Mouse (Mus musculus) brown adipose tissue, adult 24 weeks (tissue): ENCODE results near the gene Fads6. TPM values are rescaled to one million over a fixed set of nuclear protein-coding genes. Genes with fewer than 3 reads are reported as not detected.

Experiments
- H3K27ac ChIP-seq: fragments of 200-500 bp; replicated peaks from 2 replicates; pipeline ENCODE4 v1.5.1; 2012; ENCODE audit warnings: low read depth, mild to moderate bottlenecking, low read length
- H3K4me1 ChIP-seq: fragments of 200-500 bp; 2 replicates; pipeline ENCODE4 v1.6.1; 2012; ENCODE audit warnings: low read length, mixed read lengths; ENCODE audit not compliant: control insufficient read depth, insufficient read depth, insufficient read length
- H3K4me3 ChIP-seq: fragments of 200-500 bp; 2 replicates; pipeline ENCODE4 v1.5.1; 2012; ENCODE audit warnings: low read depth, mild to moderate bottlenecking, low read length, moderate library complexity; ENCODE audit not compliant: insufficient read depth
- polyA plus RNA-seq: library from polyadenylated mRNA; stranded (reverse); fragments of >200 nt; gene quantifications from 2 replicates; pipeline ENCODE4 v1.2.4, GENCODE M21; 2012; ENCODE audit not compliant: missing spikeins, insufficient read depth, insufficient read length

Gene Fads6
- polyA plus RNA-seq, 1 experiment, result 0.40 TPM

DNA sequence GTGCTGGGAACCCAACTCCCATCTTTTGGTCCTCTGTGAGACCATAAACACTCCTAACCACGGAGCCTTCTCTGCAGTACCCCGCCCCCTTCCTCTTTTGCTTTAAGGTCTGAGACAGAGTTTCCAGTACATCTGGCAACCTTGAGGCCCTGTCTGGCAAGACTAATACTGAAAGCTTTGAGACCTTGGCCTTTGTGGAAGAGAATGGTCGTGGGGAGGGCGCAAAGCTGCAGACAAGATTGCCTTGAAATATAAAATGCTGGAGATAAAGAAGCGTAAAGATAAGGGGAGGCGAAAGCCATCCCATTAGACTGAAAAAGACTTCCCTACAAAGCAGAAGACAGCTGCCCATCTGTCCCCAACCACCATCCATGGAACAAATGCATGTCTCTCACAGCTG is 22.0 kb downstream of the Fads6 start:
- Histone ChIP-seq H3K4me3 (no peak overlapping the region), H3K4me1 (no peaks in the 10 kb centered on the region; the same call in 1 of the 2 replicates), H3K27ac (no peak overlapping the region)

DNA sequence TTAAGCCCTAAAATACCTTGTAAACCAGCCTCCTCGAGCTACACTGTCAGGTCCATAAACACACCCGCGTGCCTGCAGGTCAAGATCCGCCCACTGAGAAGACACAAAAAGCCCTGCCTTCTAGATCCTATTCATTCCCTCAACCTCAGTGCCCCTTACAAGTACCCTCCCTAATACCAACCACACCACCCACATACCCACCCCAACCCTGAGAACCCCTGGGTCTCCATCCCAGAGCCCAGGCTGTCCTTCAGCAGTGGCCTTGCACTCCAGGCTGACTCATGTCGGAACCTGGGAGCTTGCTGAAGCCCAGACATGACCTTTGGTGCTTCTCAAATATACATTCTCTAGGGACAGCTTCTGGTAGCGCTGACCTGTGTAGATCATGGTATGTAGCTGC is 22.7 kb downstream of the Fads6 start:
- H3K4me1 ChIP-seq, result no peaks in the 10 kb centered on the region; the same call in 1 of the 2 replicates
- H3K27ac ChIP-seq, result no peak overlapping the region
- H3K4me3 ChIP-seq, result no peak overlapping the region

GRCm38 (mm10) chr11:115274178-115274577 is 23.3 kb downstream of the Fads6 start:
- Histone ChIP-seq H3K4me1 (no peaks in the 10 kb centered on the region; the same call in 1 of the 2 replicates), H3K27ac (no peak overlapping the region), H3K4me3 (no peak overlapping the region)

- Histone ChIP-seq H3K4me3 (no peak overlapping the region), H3K4me1 (no peaks in the 10 kb centered on the region; the same call in 1 of the 2 replicates), H3K27ac (no peak overlapping the region)
Measured at GRCm38 (mm10) chr11:115273735-115274134, 23.7 kb downstream of the Fads6 start.

GRCm38 (mm10) chr11:115272894-115273498 is 24.5 kb downstream of the Fads6 start:
- Histone ChIP-seq H3K4me1 (no peaks in the 10 kb centered on the region; the same call in 1 of the 2 replicates), H3K27ac (no peak overlapping the region)

GRCm38 (mm10) chr11:115271481-115271880 is 26.0 kb downstream of the Fads6 start:
- H3K4me3 ChIP-seq, result no peak overlapping the region
- no peaks in the 10 kb centered on the region for H3K4me1 ChIP-seq
- no peak overlapping the region for H3K27ac ChIP-seq

More at GRCm38 (mm10) chr11:115272894-115273498, 24.5 kb downstream of the Fads6 start:
- no peak overlapping the region for H3K4me3 ChIP-seq

DNA sequence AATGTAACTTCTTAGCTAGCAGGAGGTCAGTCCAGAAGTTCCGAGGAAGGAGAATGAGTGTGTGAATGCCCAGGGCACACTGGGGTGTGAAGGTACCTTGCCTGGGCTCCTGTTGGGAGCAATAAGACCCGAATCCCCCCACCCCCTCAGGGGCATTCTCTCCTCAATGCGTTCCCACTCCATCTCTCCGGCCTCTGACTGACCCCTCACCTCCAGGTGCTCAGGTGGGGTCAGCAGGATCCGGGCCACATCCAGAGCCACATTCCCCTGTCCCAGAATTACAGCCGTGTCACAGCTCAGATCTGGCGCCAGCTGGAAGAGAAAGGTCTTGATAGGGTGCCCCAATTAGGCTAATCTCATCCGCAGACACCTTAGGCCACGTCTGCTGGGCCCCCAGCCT is 26.4 kb downstream of the Fads6 start:
- Histone ChIP-seq H3K4me1 (no peaks in the 10 kb centered on the region), H3K4me3 (no peak overlapping the region), H3K27ac (no peak overlapping the region)

DNA sequence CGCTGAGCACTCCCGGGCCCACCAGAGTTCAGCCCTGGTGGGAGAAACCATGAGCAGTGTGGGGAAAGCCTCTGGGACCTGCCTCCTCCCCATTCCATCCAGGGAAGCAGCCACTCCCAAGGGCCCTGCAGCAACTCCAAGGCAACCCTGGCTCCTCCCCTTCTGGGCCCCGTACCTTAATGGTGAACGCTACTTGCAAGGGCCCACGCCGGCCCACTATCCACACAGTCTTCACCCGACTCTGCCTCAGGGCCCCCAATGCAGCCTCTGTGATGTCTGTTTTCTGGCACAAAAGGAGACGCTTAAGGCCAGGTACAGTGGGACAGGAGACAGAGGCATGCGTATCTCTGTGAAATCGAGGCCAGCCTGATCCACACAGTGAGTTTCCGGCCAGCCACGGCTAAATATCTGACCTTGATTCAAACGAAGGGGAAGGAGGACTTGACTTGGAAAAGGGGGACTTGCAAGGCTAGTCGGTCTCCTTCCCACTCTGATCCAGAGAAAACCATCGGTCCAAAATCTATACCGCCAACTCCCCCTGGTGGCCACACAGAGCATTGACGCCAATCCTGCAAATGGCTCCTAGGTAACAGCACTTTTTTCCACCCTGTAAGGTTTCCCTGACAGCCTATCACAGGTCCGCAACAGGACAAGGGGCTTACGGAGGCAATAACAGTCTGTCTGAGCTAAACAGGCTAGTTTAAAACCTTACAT is 27.2 kb downstream of the Fads6 start:
- no peaks in the 10 kb centered on the region for H3K4me1 ChIP-seq

GRCm38 (mm10) chr11:115269330-115270066 is 28.0 kb downstream of the Fads6 start:
- H3K4me3 ChIP-seq, result no peak overlapping the region
- H3K27ac ChIP-seq, result no peak overlapping the region
- no peaks in the 10 kb centered on the region for H3K4me1 ChIP-seq

More for the DNA sequence above, 27.2 kb downstream of the Fads6 start:
- Histone ChIP-seq H3K27ac (no peak overlapping the region), H3K4me3 (no peak overlapping the region)

- Histone ChIP-seq H3K4me1 (no peaks in the 10 kb centered on the region), H3K27ac (no peak overlapping the region), H3K4me3 (no peak overlapping the region)
Measured at GRCm38 (mm10) chr11:115267958-115268357, 29.5 kb downstream of the Fads6 start.

DNA sequence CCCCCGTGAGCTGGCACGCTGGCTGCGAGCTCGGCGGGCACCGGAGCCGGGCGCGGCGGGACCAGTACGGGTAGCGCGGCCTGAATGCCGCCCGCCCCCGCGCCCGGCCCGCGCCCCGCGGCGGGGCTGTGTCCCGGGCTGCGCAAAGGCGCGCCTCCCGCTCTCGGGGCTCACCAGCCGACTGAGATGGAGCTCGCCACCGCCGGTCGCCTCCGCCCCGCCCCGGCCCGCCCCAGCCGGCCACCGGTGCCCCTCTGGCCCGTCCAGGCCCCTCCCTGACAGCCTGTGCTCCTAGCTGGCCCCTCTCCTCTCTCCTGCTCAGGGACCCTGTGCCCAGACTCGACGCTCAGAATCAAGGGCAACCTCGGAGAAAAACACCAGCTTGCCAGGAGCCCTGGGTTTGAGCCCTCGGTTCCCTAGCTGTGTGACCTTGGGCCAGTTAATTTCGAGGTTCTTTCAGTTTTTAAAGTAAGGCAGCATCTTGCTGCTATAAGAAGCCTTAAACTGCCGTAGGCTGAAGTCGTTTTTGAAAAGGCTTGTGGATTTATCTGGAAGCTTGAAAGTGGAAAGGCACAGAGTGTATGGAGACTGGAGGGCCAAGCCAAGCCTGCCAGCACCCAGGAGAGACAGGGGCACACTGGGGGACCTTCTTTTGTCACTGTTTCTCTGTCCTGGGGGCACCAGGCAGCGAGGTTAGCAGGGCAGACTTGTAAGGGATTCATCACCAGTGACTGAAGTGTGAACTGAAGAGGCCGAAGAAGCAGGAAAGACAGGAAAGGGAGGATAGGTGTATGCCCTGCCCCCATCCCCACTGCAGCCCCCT is 30.2 kb downstream of the Fads6 start, which contains the start of gene Grin2c:
Grin2c (minus strand) TSS at position 183 of the 823 bp plus-strand sequence.
- Histone ChIP-seq H3K27ac (no peak within 1 kb of the TSS), H3K4me3 (no peak within 1 kb of the TSS), H3K4me1 (no peaks in the 10 kb centered on the region)

DNA sequence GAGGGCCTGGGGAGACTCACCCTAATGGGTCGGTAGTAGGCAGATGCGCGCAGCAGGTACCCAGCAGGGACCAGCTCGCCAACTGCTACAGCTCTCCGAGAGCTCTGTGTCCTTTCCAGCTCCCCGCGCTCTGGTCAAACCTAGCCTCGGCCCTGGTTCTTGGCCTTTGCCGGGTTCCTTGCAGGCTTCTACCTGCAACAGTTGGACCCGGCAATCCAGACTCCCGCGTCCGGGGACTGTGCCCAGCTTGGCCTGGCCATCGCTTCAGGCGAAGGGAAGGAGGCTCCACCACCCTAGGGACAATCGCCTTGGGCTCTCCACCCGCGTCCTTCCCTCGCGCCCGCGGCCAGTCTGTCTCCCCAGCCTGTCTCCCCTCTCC is 31.1 kb downstream of the Fads6 start:
- H3K27ac ChIP-seq, result no peak overlapping the region
- H3K4me1 ChIP-seq, result no peaks in the 10 kb centered on the region
- H3K4me3 ChIP-seq, result no peak overlapping the region

DNA sequence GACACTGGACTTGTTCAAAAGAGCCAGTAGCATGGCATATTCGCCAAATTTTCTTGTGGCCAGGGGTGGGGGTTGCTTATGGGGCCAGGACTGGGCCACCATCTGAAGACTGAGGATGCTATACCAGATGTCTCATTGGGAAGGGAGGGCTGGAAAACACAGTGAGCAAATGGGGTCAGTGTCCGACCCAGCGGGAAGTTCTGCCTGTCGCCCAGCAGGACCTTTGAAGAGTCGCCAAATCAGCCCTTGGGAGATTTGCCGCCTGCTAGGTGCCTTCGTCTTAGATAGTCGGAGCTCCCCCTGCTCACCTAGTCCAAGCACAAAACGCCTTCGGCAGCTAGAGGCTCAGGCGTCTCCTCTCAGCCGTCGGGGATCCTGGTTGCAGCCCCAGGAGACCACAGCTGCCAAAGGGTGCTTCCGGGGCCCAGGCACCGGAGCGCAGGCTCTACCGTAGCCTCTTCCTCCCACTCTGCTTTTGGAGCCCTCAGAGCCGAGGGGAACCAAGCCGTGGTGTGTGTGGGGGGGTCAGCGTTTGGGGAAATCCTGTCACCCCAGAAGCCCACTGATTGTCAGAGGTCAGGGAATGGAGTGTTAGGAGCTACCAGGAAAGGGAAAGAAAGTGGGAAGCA is 31.6 kb downstream of the Fads6 start:
- Histone ChIP-seq H3K4me1 (no peaks in the 10 kb centered on the region), H3K4me3 (no peak overlapping the region), H3K27ac (no peak overlapping the region)

DNA sequence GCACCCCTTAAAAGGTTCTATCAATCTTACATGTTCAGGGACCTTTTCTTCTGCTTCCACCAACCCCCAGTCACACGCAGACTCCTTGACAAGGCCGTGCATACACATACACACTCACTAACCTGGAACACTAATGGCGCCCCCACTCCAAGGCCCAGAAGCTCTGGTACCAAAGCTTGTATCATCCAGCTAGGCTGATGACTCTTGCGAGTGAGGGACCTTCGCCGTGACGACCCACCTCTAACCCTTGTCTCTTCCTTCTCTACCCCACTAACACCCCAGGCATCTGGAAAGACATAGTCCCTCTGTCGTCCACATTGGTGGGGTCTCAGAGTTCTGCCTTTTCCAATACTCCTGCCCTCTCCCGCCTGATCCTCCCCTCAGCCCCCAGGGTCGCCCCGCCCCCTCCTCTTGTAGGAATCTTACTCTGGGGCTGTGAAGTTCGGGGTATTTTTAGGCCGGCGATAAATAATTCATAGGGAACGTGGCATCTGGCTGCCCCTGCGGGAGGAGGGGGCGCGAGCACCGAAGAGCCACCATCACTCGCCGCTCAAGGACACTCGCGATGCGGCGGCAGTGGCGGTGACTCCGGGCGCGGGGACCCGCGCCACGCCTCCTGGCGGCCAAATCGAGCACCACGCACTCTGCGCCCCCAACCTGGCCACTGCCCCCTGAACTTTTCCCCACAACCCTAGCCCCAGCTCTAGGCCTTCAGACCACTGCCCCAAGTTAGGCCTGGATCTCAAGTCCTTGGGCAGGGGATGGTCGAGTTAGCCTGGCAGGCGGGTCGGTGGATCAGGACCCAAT is 32.4 kb downstream of the Fads6 start:
- no peak overlapping the region for H3K27ac ChIP-seq
- H3K4me3 ChIP-seq, result no peak overlapping the region
- H3K4me1 ChIP-seq, result no peaks in the 10 kb centered on the region
